Mouse (Mus musculus) stomach, postnatal 0 days (tissue): ENCODE data around the gene Susd1.

Experiments used
- CTCF ChIP-seq: IDR thresholded peaks from 2 replicates; pipeline ENCODE4 v1.5.1; 2016; ENCODE audit warnings: antibody characterized with exemption, low read depth, mild to moderate bottlenecking, moderate library complexity
- EP300 ChIP-seq: optimal IDR thresholded peaks from 2 replicates; pipeline ENCODE3; 2016; ENCODE audit warnings: antibody characterized with exemption

GRCm38 (mm10) chr4:59349425-59350185 is 88.8 kb downstream of the Susd1 start:
- TF ChIP-seq CTCF (no peak), EP300 (no peak)
